Mouse (Mus musculus) spleen, adult 2 months (tissue): ENCODE results near the gene Gm29609. TPM values are rescaled to one million over a fixed set of nuclear protein-coding genes. Genes with fewer than 3 reads are reported as not detected.

Experiments used
- DNase-seq, 2 experiments: peaks; one replicate each; pipeline versions ENCODE4 v3.0.0 to v3.0.0-alpha.2; 2012 to 2021; ENCODE audit warnings: low spot score in 2 of 2, low read depth in 1 of 2
- H3K27ac ChIP-seq: fragments of 200-500 bp; 2 replicates; pipeline ENCODE4 v1.5.1; 2012; ENCODE audit warnings: low read length, inconsistent platforms; ENCODE audit not compliant: insufficient read depth
- H3K27me3 ChIP-seq: fragments of 200-500 bp; 2 replicates; pipeline ENCODE4 v1.6.1; 2012; ENCODE audit warnings: mild to moderate bottlenecking, moderate library complexity, low read length, inconsistent platforms; ENCODE audit not compliant: control insufficient read depth, insufficient read depth
- H3K36me3 ChIP-seq: fragments of 200-500 bp; 2 replicates; pipeline ENCODE4 v1.6.1; 2012; ENCODE audit warnings: mild to moderate bottlenecking, low read length, inconsistent platforms; ENCODE audit not compliant: control insufficient read depth, insufficient read depth
- H3K4me1 ChIP-seq: fragments of 200-500 bp; 2 replicates; pipeline ENCODE4 v1.6.1; 2011; ENCODE audit warnings: inconsistent platforms; ENCODE audit not compliant: control insufficient read depth, insufficient read depth, insufficient read length
- H3K4me3 ChIP-seq: fragments of 200-500 bp; 2 replicates; pipeline ENCODE4 v1.5.1; 2011; ENCODE audit warnings: mild to moderate bottlenecking, inconsistent platforms; ENCODE audit not compliant: insufficient read depth, insufficient read length; ENCODE audit errors: extremely low read depth
- CTCF ChIP-seq: fragments of 200-500 bp; IDR thresholded peaks from 2 replicates; pipeline ENCODE4 v1.5.1; 2011; ENCODE audit warnings: mild to moderate bottlenecking, inconsistent platforms; ENCODE audit not compliant: insufficient read depth, insufficient read length, insufficient replicate concordance; ENCODE audit errors: extremely low read depth
- POLR2A ChIP-seq: fragments of 200-500 bp; IDR thresholded peaks from 2 replicates; pipeline ENCODE4 v1.6.1; 2011; ENCODE audit warnings: low read depth, low read length, inconsistent platforms
- WGBS: fragments of 180-500 bp; shearing (Covaris S2); methylation state at CpG from one replicate; pipeline ENCODE4 v1.1.7; 2018; 5-methylcytosine and 5-hydroxymethylcytosine counted together
- polyA plus RNA-seq: library from polyadenylated mRNA; depleted of rRNA; stranded (reverse); fragments of >200 nt; gene quantifications from 2 replicates; pipeline ENCODE4 v1.2.3, GENCODE M21; 2012

Gm29609 gene
- polyA plus RNA-seq, 1 experiment, result 2.1 TPM

DNA sequence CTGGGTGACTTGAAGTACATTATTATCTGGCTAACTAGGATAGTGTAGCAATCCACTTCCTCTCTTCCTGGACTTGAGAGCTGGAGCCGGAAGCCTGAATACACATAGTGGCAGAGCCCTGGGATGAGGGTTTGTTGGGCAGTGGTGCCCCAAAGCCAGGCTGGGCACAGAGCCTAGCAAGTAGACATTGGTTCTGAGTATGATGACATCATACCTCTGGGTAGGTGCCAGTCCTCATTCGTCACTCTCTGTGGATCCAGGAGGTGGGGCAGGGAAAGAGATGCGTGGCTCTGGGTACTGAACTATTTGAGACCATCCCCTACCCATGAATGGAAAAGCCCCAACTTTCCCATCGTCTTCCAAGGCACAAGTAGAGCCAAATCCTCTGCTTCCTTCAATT, 29.9 kb downstream of the Gm29609 start:
- no peak for DNase-seq
- H3K36me3 ChIP-seq, result no peaks in the 10 kb centered on the region

DNA sequence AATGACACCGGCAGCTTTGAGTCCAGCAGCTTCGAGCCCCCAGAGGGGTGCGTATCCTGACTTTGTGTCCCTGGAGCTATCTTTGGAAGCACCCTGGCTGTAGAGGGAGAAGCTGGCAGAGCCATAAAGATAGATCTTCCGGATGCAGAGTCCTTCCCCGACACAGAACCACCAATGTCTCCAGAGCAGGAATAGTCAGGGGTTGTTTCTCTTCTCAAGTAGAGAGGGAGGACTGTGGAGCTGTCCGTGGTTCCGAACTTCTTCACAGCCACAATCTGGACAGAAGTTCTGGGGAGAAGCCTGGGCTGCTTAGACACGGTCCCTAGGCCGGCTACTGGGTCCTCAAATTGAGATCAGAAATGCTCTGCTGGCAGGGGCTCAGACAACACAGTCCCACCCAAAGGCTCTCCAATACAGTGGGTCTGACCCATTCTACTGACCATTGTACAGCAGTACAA, 40.7 kb downstream of the Gm29609 start:
- Histone ChIP-seq H3K27ac (no peak overlapping the region), H3K4me1 (no peaks in the 10 kb centered on the region), H3K27me3 (peaks cover 22% of the 10 kb centered on the region), H3K36me3 (peaks cover 8% of the 10 kb centered on the region), H3K4me3 (no peak overlapping the region)
- DNase-seq, result no peak
- TF ChIP-seq CTCF (no peak), POLR2A (no peak)
- WGBS, result 20% methylated on average over 9 of the region's 9 CpGs

More for the DNA sequence above, 29.9 kb downstream of the Gm29609 start:
- WGBS, result 93% methylated on average over 4 of the region's 4 CpGs
- TF ChIP-seq CTCF, result no peak
- TF ChIP-seq POLR2A, result no peak
- H3K4me1 ChIP-seq, result peaks cover 4% of the 10 kb centered on the region; the same call in 1 of the 2 replicates
- H3K4me3 ChIP-seq, result no peak overlapping the region
- no peak overlapping the region for H3K27ac ChIP-seq
- no peaks in the 10 kb centered on the region for H3K27me3 ChIP-seq

GRCm38 (mm10) chr5:31138241-31138967, 41.3 kb downstream of the Gm29609 start, which contains the start of gene Ucn:
Gene Ucn, minus strand, starts transcription at chr5:31138829.
- 4% methylated on average over 52 of the region's 52 CpGs for WGBS
- Histone ChIP-seq H3K4me1 (no peaks in the 10 kb centered on the region), H3K27me3 (peaks cover 22% of the 10 kb centered on the region), H3K36me3 (peaks cover 7% of the 10 kb centered on the region), H3K27ac (no peak within 1 kb of the TSS), H3K4me3 (no peak within 1 kb of the TSS)
- TF ChIP-seq POLR2A (no peak), CTCF (no peak)
- DNase-seq, result no peak

DNA sequence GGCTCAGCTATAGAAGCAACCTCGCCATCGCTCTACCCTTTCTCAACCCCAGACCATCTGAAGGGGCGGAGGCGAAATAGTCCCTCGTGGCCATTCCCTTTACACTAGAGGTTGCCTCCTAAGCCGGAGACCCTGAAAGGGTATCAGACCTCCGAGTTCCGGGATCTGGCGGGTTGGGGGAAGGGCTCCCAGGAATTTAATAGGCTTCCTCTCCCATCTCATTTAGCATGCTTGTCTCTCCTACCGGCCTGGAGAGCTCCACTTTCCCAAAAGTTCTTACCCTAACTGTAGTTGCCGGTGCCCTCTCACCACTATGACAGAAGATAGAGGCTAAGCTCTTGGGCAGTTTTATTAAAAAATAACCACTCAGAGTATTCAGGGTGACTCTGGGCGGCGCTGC, 42.1 kb downstream of the Gm29609 start:
- Histone ChIP-seq H3K4me1 (no peaks in the 10 kb centered on the region), H3K4me3 (no peak overlapping the region), H3K27me3 (peaks cover 22% of the 10 kb centered on the region), H3K27ac (no peak overlapping the region), H3K36me3 (peaks cover 6% of the 10 kb centered on the region)
- no peak for TF ChIP-seq POLR2A
- TF ChIP-seq CTCF, result no peak
- DNase-seq, result no peak
- 9% methylated on average over 13 of the region's 13 CpGs for WGBS

DNA sequence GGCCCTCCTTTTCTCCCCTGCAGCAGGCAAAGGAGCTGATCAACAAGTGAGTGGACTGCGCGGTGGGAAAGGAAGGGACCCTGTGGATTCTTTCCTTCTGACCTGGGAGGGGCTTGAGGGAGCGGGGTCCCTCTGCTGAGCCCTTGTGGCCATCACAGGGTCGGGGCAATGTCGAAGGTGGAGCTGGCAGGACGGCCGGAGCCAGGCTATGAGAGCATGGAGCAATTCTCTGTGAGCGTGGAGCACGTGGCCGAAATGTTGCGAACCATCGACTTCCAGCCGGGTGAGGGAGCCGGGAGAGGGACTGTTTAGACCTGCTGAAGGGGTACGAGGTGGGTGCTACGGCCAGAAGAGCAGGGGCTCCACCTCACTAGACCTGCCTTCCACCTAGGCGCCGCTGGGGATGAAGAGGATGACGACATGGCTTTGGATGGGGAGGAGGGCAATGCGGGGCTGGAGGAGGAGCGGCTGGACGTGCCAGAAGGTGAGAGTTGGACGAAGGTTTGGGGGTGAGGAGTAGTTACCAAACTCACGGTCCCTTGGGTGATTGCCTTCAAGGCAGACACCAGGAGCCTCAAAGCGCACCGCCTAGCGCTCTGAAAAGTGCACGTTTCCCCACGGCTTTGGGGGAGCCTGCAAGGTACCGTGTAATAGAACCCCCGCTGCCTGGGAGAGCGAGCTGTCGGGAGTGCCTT, 42.8 kb downstream of the Gm29609 start:
- WGBS, result 6% methylated on average over 33 of the region's 33 CpGs
- H3K27me3 ChIP-seq, result peaks cover 22% of the 10 kb centered on the region

DNA sequence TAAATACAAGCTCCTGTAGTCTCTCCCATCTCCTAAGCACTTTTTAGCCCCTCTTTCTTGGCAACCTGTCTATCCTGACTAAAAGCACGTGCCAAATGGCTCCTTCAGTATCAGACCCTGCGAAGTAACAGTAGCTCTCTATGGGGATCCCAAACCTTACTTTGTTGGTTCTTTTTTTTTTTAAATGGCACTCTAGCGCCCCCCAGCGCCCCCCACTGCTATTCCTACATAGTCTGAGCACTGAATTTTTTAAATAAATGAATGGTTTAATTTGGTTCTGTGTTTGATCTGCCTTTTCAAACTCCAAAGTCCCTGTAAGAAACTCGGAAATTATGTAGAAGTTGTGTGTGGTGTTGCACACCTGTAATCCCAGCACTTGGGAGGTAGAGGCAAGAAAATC, 53.7 kb downstream of the Gm29609 start:
- no peak for TF ChIP-seq POLR2A
- no peak for TF ChIP-seq CTCF
- H3K4me3 ChIP-seq, result no peak overlapping the region
- no peaks in the 10 kb centered on the region for H3K4me1 ChIP-seq
- no peaks in the 10 kb centered on the region for H3K27me3 ChIP-seq
- DNase-seq, result no peak
- no peaks in the 10 kb centered on the region for H3K36me3 ChIP-seq
- H3K27ac ChIP-seq, result no peak overlapping the region
- 43% methylated on average over 5 of the region's 5 CpGs for WGBS

More for the DNA sequence above, 42.8 kb downstream of the Gm29609 start:
- no peak overlapping the region for H3K27ac ChIP-seq
- no peak overlapping the region for H3K4me3 ChIP-seq
- peaks cover 4% of the 10 kb centered on the region for H3K36me3 ChIP-seq
- H3K4me1 ChIP-seq, result no peaks in the 10 kb centered on the region
- DNase-seq, result no peak
- TF ChIP-seq CTCF, result no peak
- TF ChIP-seq POLR2A, result no peak

GRCm38 (mm10) chr5:31123481-31123880, 56.2 kb downstream of the Gm29609 start:
- H3K36me3 ChIP-seq, result no peaks in the 10 kb centered on the region
- DNase-seq, result no peak
- no peak for TF ChIP-seq CTCF
- TF ChIP-seq POLR2A, result no peak
- no peak overlapping the region for H3K4me3 ChIP-seq
- WGBS, result 57% methylated on average over 2 of the region's 2 CpGs
- no peak overlapping the region for H3K27ac ChIP-seq
- H3K4me1 ChIP-seq, result no peaks in the 10 kb centered on the region
- no peaks in the 10 kb centered on the region for H3K27me3 ChIP-seq
